Mouse (Mus musculus) activated CD4-positive, CD25-positive, alpha-beta regulatory T cell, adult 4 months (primary cell): ENCODE data around the gene Lsg1. TPM values are rescaled to one million over a fixed set of nuclear protein-coding genes. Genes with fewer than 3 reads are reported as not detected.
A peak's percentile ranks its signal among the peaks of the same experiment; 100 is the strongest.

Experiments used
- ATAC-seq: one replicate; pipeline ENCODE4 v1.8.0; 2017
- polyA plus RNA-seq, 2 experiments: library from polyadenylated mRNA; unstranded; fragments of 100-300 nt; shearing (Covaris generic); gene quantifications; one replicate each; pipeline ENCODE4 v1.2.1; 2017

Gene Lsg1
- polyA plus RNA-seq, result 10 to 100 TPM; 54.3 to 65.2 TPM

DNA sequence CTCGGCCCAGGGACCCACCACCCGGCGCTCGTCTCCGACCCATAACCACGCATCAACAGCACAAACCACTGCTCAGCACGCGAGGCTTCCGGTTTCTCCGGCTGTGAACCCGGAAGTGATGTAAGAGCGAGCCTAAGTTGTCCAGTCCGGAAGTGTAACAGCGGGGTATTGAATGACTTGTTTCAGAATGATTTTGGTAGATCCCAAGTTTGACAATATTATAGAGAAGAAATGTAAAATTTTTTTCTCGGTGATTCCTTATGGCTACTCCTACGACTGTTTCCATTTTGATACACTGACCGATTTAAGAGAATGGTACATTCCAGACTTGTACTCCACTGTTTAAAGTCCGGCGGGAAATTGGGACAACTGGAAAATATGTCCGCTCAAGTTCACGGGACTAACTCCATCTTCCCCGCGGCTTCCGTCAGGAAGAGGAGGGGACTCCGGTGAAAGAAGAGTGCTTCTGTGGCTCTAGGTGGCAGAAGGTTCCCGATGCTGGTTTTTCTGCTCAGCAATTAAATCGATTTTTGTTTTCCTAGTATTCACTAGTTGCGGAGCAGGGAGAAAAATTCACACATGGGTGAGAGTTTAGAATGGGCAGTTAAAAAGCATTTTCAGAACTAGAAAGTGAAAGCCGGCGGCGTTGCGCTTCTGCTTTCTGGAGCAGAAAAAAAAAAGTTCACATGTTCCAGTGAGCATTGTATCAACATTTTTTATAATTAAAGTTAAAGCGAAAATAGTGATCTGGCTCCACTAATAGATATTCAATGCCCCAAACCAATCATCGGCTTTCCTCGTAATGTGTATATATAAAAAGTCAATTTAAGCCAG is at the start of gene Lsg1:
Lsg1 (minus strand) TSS at position 99 of the 834 bp plus-strand sequence.
- ATAC-seq, result peak; percentile 98

GRCm38 (mm10) chr16:30633906-30634746 is 46.7 kb upstream of the Lsg1 start:
- ATAC-seq, result no peak

DNA sequence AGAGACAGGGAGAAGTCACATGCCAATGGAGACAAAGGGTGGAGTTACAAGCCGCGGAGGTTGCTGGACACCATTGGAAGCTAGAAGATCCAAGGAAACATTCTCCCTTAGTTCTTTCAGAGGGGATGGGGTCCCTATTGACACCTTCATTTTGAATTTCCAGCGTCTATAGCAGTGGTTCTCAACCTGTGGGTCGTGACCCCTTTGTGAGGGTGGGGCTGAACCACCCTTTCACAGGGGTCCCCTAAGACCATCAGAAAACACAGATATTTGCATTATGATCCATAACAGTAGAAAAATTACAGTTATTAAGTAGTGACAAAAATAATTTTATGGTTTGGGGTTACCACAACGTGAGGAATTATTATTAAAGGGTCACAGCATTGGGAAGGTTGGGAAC is 42.1 kb upstream of the Lsg1 start:
- ATAC-seq, result no peak

DNA sequence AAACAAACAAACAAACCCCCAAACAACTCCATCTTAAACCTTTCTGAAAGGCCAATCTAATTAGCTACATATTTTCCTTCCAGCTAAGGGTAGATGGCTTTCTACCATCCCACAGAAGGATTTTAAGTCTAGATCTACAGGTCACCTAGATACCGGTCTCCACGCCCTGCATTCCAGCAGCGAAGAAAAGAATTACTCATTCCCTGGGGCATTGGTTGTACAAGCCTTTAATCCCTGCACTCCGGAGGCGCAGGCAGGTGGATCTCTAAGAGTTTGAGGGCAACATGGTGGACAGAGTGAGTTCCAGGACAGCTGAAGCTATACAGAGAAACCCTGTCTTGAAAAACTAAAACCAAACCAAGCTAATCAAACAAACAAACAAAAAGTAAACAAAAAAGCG is 41.0 kb upstream of the Lsg1 start:
- no peak for ATAC-seq

- ATAC-seq, result no peak
Observed at GRCm38 (mm10) chr16:30627586-30628337, 40.4 kb upstream of the Lsg1 start.

DNA sequence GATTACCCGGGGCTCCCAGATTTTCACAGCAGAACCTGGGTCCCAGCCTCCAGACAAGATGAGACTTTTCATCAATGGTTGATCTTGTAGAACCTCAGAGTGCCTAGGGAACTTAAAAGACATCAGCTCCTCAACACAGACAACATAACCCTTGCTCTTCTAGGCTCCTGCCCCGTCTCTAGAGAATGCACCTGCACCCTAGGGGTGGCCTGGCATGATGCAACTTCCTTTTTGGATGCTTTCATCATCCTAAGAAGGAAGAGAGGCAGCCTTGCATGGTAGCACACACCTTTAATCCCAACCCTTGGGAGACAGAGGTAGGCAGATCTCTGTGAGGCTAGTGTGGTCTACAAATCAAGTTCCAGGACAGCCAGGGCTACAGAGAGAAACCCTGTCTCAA is 37.2 kb upstream of the Lsg1 start:
- no peak for ATAC-seq

GRCm38 (mm10) chr16:30623645-30624044 is 36.3 kb upstream of the Lsg1 start:
- peak; percentile 49 for ATAC-seq

GRCm38 (mm10) chr16:30616281-30616680 is 28.9 kb upstream of the Lsg1 start:
- ATAC-seq, result no peak

GRCm38 (mm10) chr16:30614705-30615317 is 27.4 kb upstream of the Lsg1 start:
- no peak for ATAC-seq

DNA sequence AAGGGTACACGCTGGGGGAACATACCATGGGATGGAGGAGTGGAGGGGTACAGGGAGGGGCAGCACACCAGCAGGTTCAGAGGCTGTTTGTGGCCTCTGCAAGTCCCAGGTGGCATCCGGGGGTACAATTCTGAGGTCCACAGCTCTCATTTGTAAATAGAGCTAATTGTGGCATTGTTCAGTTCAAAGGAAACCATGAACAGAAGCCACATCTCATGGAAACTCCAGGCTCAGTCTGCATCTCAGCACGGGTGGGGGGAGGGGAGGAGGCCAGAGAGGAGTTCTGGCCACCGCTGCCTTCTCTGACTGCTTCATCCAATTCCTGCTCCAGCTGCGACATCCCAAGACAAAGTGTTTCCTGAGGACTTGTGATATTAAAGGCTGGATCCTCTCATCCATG is 26.7 kb upstream of the Lsg1 start:
- ATAC-seq, result no peak

- ATAC-seq, result no peak
Observed at GRCm38 (mm10) chr16:30613122-30613521, 25.7 kb upstream of the Lsg1 start.

DNA sequence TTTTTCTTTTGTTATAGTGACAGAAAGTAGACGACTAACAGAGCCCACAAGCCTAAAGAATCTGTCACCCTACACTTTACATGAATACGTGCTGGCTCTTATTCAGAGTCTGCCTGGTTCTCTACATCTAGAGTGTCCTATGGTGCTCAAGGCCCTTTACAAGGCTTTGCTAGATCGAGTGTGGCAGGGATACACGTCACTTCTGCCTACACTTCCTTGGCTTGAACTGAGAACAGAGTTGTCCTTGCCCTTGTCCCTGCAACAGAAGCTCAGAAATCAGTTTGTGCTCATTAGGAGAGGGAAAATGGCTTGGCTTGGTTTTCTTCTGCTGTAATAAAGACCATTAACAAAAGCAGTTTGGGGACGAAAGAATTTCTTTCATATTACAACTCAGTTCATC is 23.9 kb upstream of the Lsg1 start:
- ATAC-seq, result no peak

DNA sequence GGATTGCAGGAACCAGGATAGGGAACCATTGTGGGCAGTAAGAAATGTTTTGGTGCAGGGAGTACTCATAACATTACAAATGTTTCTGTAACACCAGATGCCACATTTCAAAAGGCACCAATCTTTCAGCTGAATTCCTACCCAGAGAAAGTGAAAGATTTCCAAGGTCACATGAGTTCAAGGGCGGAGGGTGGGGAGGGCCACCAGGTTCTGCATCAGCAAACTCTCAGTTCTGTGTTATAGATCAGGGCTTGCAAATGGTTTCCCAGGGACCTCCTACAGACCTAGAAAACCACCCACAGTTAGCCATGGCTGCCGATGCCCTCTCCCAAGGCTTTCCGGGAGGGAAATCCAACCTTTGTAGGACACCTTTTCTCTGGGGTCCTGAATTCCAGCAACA is 20.5 kb upstream of the Lsg1 start:
- ATAC-seq, result no peak

GRCm38 (mm10) chr16:30605528-30605927 is 18.1 kb upstream of the Lsg1 start:
- no peak for ATAC-seq

GRCm38 (mm10) chr16:30604807-30605137 is 17.4 kb upstream of the Lsg1 start:
- ATAC-seq, result no peak

DNA sequence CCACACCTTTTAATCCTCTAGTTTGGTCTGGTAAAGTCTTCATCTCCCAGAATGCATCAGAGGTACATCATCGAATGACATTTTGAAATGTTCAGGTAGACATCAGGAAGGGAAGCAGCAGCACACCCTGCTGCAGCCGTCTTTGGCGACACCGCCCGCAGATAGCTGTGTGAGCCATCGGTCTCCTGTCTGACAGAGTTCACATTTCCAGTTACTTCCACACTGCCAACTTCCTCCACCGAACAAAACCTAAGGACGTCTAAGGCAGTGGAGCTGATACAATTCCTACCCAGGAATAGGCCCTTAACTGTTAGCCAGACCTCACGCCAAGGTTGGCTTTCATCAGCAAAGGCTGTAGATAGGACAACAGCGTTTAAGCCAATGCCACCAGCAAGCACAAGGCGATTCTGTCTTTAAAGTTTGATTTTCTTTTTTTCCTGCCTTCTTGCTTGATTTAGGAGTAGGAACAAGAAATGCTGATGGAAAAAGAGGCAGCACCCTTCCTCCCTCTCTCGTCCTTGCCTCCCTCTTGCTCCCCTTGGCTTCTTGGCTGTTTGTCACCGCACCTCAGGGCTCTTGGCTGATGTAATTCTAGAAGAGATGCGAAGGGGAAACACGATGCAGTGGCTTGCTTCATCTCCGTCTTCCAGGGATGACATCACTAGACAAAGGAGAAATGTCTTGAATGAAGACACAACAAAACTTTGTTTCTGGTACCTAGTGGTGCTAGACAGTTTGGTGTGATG is 16.8 kb upstream of the Lsg1 start:
- no peak for ATAC-seq

DNA sequence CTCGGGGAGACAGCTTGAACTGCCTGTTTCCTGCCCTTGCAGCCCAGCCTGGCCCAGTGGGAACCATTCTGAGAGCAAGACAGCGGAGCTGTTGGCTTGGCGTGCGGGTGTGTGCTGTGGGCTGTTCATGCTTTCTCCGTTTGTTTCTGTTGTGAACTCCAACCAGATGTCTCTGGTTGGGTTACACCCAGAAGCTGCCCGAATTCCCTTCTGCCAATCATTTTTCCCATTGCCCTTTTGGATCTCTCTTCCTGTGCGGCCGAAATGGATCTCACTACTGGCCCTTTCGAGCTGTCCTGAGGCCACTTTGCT is 16.1 kb upstream of the Lsg1 start:
- ATAC-seq, result no peak

GRCm38 (mm10) chr16:30602684-30603530 is 15.5 kb upstream of the Lsg1 start:
- ATAC-seq, result no peak

DNA sequence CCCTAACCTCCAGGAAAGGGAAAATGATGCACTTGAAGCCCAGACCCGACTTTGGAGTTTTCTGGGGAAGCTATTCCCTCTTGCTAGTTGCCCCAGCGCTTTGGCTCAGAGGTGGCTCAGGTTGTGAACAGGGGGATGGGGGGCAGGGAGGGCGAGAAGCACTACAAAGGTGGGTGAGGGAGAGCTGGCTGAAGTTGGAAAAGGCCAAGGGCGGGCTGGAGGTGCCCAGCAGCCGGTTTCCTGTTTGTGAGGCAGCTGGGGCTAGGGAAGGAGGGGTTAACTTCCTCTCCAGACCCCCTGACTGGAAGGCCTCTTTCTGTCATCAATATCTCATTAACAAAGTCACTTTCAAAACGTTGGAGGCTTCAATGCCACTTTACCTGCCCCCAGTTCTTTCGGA is 14.6 kb upstream of the Lsg1 start:
- ATAC-seq, result no peak

DNA sequence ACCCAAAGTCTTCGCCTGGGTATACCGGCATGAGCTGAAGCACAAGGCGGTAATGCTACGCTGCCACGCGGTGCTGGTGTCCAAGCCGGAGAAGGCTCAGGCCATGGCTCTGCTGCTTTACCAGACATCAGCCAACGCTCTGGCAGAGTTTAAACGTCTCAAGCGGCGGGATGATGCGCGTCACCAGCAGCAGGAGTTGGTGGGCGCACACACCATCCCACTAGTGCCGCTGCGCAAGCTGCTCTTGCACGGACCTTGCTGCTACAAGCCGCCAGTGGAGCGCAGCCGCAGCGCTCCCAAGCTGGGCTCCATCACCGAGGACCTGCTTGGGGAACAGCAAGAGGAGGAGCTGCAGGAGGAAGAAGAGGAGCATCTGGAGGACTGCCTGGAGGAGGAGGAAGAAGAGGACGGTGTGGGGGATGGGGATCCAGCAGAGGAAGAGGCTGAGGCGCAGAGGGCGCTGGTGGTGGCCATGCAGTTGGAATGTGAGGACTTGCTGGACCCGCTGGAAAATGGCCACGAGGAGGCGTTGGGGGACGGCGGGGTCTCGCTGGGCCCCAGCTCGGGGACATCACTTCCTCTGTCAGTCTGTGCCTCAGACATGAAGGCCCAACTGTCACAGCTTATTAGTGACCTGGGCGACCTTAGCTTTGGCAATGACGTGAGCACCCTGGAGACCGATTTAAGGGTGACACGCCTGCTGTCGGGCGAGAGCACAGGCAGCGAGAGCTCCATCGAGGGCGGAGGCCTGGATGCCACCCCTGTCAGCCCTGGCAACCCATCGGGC is 13.8 kb upstream of the Lsg1 start:
- ATAC-seq, result no peak
